Mouse (Mus musculus) spleen, postnatal 36 days (tissue): ENCODE results near the gene Ccdc47.
"Not testable (repeated sequence)": the region's sequence is repeated elsewhere in the genome, so short reads cannot be mapped to it uniquely, and the experiment has no call there.

Experiments
- DNase-seq, 2 experiments: peaks; one replicate each; pipeline ENCODE4 v3.0.0; 2022; ENCODE audit warnings: low spot score in 2 of 2, mixed read lengths in 1 of 2

Ccdc47 gene

GRCm38 (mm10) chr11:106215927-106216729, at the start of gene Ccdc47:
Gene Ccdc47 (minus strand): TSS chr11:106216344.
- peak; percentile 96 to 97 for DNase-seq

- no peak for DNase-seq
Observed at GRCm38 (mm10) chr11:106265570-106265969, 49.4 kb upstream of the Ccdc47 start.

GRCm38 (mm10) chr11:106264988-106265387, 48.8 kb upstream of the Ccdc47 start:
- DNase-seq, result no peak

DNA sequence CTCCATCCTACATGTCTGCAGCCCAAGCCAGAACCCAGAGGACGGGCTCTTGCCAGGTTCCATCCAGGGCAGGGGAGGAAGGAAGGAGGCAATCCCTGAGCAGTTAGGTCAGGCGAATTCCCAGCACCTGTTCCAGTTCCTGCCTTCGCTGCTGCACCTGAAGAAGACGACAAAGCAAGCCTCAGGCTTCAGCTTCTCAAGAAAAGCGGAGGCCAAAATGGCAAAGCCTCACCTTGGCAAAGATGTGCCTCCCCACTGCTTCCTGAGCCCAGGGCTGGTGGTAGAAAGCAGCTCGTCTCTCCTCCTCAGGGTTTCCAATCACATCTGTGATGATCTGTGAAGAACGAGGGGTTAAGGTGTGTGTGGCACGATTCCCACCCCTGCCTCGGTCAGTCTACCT, 47.8 kb upstream of the Ccdc47 start:
- DNase-seq, result no peak

- no peak for DNase-seq
Observed at GRCm38 (mm10) chr11:106260826-106261450, 44.8 kb upstream of the Ccdc47 start.

GRCm38 (mm10) chr11:106256775-106257174, 40.6 kb upstream of the Ccdc47 start:
- no peak for DNase-seq

DNA sequence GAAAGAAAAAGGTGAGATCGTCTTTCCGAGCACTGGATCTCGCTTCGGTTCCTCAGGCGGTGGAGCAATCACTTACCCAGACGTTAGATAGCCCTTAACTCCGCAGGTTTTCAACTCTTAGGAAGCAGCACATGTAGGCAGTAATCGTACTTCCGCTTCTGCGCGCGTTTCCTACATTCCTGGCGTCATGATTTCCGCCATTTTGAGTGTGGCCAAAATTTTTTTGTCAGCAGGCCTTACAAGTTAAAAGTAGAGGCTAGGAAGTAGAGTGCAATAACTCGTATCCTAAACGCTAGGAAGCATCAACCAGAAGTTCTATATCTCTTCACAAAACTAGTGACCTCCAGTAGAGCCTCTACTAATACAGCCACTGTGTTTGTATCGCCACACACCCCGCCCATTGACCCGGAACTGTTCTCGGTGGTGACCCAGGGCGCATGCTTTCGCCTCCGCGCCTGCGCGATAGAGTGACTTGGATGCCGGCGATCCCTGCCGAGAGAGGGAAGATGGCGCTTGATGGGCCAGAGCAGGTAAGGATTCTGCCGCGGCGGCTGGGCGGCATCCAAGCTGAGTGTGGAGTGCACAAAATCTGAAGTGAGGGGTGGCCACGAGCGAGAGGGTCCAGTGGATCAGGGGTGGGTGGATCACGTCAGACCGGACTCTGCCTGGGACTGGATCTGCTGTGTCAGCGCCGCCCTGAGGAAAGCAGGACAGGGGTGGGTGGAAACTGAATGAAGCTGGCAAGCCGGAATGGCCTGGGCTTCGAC, 39.7 kb upstream of the Ccdc47 start, which contains the start of the genes Ftsj3 and Psmc5:
Ftsj3 (minus strand) TSS at position 395 of the 767 bp plus-strand sequence.
Psmc5 (plus strand) TSS at position 470 of the 767 bp plus-strand sequence.
- DNase-seq, result peak; percentile 97 to 98

DNA sequence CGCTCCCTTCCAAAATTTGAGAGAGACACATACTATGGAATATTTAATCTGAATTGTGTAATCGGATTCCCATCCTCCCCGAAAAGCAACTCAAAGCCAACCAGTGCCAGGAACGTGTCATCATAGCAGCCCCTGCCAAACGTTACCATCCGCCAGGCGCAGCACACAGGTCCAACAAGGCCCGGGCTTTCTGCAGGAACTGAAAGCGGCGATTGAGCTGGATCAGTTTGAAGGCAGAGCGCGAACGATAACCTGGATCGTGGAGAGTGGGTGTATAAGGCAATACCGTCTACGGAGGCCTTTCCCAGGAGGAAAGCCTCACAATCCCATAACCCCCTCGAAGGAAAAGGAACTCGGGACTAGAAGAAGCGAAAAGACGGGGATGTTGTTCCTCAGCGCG, 39.0 kb upstream of the Ccdc47 start:
- DNase-seq, result no peak

- no peak for DNase-seq
Observed at GRCm38 (mm10) chr11:106254767-106255166, 38.6 kb upstream of the Ccdc47 start.

DNA sequence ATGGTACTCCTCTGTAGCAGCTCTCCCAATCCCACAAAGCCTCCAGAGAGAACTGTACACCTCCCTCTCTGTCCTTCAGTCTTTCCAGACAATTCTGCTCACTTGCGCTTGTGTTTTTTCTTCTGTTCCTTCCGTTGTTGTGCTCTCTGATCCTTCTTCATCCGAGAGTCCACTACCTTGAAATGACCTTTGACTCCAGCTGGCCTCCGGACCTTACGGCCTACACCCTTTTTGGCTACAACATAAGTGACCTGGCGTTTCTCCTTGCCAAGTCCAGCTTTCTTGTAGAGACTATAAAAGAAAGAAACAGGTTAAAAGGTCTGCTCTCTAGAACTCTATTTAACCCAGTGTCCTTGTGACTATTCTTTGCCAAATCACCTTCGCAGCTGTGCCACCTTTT, 33.2 kb upstream of the Ccdc47 start:
- no peak for DNase-seq

DNA sequence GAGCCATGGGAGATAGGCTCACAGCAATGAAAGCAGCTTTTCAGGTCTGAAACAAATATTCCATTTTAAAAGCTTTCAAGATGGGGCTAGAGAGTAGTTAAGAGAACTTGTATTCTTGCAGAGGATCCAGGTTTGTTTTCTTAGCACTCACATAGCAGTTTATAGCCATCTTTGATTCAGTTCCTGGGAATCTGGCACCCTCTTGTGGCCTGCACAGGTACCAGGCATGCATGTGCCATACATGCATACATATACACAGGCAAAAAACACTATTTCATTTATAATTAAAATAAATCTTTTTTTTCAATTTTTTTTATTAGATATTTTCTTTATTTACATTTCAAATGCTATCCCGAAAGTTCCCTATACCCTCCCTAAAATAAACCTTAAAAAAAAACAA, 30.7 kb upstream of the Ccdc47 start:
- DNase-seq, result no peak

- DNase-seq, result not testable (repeated sequence)
Observed at GRCm38 (mm10) chr11:106233978-106234377, 17.8 kb upstream of the Ccdc47 start.

DNA sequence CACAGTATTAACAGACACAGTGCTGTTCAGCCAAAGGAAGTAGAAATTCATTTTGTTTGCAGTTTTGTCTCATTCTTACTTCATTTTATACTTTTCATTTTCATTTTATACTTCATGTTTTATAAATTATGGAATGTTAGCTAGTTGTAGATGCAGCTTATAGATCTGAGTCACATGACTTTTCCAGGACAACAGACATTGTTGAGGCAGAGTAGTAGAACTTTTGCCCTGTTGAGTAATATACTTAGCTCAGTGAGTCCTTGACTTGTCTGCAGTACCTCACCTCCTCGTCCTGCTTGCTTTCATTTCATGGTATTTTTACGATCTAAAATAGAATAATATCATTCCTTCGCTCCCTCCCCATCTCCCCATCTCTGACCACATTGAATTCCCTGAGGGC, 4.5 kb upstream of the Ccdc47 start:
- no peak for DNase-seq

DNA sequence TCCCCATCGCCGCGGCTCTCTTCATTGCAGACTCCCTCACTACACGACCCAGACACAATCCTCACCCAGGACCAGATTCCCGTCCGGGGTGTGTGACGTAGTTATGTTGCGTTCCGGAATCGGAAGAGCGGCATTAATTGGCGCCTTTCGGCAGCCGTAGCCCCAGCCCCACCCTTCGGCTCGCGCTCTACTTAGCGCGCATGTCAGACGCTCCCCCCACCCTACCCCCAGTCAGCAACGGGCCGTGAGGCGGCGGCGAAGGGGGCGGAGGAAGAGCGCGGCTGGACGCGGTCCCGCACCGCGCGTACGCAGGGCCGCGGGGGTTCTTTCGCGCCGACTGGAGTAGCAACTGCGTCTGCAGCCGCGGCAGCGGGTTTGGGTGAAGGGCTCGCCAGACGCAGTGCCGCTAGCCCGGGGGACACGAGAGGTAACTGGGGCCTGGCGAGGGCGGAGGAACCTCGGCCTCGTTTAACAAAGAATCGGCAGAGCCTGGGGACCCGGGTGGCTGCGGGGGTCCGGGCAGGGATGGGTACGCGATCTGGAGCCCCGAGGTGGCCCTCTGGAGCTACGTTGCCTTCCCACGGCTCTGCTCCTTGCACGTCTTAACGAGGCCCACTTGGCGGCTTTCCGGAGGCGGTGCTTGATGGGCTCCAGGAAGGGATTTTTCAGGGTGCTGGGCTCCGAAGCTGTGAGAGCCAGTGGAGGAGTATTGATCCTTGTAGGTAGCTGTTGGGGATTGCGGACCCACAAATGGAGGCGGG, 766 bp upstream of the Ccdc47 start, which contains the start of gene Ddx42:
Ddx42 (plus strand) TSS at position 197 of the 761 bp plus-strand sequence.
- DNase-seq, result peak; percentile 89 to 91

DNA sequence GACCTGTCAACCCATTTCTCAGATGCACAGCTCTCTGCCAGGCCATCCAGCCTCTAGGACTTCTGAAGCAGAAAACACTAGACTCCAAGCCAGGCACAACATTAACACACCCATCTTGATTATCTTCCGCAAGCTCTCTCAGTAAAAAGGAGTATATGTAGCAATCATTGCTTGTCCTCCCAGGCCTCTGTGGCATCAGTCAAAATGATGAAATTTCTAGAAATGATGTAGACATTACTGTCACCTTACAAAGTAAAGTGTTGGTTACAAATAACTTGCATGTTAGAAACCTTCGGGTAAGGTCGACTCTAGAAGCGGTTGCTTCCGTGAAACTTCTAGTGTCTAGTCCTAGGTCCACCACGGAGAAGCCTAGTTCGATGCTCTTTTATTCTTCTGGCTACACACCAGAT, 689 bp downstream of the Ccdc47 start:
- DNase-seq, result no peak

GRCm38 (mm10) chr11:106214856-106215255, 1.3 kb downstream of the Ccdc47 start:
- no peak for DNase-seq

- no peak for DNase-seq
Observed at GRCm38 (mm10) chr11:106212771-106213170, 3.4 kb downstream of the Ccdc47 start.

GRCm38 (mm10) chr11:106202123-106202465, 14.1 kb downstream of the Ccdc47 start, which contains the start of gene Strada:
Gene Strada (minus strand): TSS chr11:106202168.
- DNase-seq, result peak; percentile 46

- DNase-seq, result no peak
Observed at GRCm38 (mm10) chr11:106201337-106202122, 14.6 kb downstream of the Ccdc47 start.

DNA sequence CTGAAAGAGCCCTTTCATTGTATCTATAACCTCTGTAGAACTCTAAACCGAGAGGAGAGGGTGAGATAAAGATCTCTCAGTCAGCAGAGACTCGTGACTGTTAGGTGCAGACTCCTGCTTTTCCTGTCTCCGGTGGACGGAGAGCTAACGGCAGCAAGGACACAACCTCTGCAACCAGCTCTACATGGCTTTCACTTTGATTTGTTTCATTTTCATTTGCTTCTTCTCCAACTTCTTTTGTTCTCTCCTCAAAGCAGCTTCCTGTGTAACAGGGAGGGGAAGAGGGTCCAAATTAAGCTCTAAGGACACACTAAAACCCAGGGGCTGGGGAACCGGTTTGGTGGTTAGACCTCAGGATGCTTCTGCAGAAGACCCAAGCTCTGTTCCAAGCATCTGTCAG, 15.4 kb downstream of the Ccdc47 start:
- DNase-seq, result no peak

- DNase-seq, result not testable (repeated sequence)
Observed at GRCm38 (mm10) chr11:106199997-106200396, 16.1 kb downstream of the Ccdc47 start.
